Mouse (Mus musculus) limb, embryonic 14.5 days (tissue): ENCODE results near the gene Dpp4. TPM values are rescaled to one million over a fixed set of nuclear protein-coding genes. Genes with fewer than 3 reads are reported as not detected.

ENCODE experiments used
- ATAC-seq: fragments of 200-750 bp; cut with Nextera tagmentation; 2 replicates; pipeline ENCODE4 v1.8.0; 2017; ENCODE audit warnings: low read depth, moderate number of reproducible peaks, moderate TSS enrichment; ENCODE audit not compliant: low FRiP score
- DNase-seq: peaks from one replicate; pipeline ENCODE4 v3.0.0-alpha.2; 2015; ENCODE audit warnings: low spot score
- H3K27ac ChIP-seq: fragments of 300-500 bp; sonication (generic); replicated peaks from 2 replicates; pipeline ENCODE4 v1.5.1; 2014; ENCODE audit warnings: low read depth, mild to moderate bottlenecking, low read length, moderate library complexity, mixed read lengths
- H3K27me3 ChIP-seq: fragments of 300-500 bp; sonication (generic); 2 replicates; pipeline ENCODE4 v1.6.1; 2014; ENCODE audit warnings: low read length, mixed read lengths; ENCODE audit not compliant: control insufficient read depth, insufficient read depth
- H3K36me3 ChIP-seq: fragments of 300-500 bp; sonication (generic); 2 replicates; pipeline ENCODE4 v1.6.1; 2014; ENCODE audit warnings: mild to moderate bottlenecking, low read length, moderate library complexity, mixed read lengths; ENCODE audit not compliant: control insufficient read depth, insufficient read depth
- H3K4me1 ChIP-seq: fragments of 300-500 bp; sonication (generic); 2 replicates; pipeline ENCODE4 v1.6.1; 2014; ENCODE audit warnings: antibody characterized with exemption, low read length, mixed read lengths; ENCODE audit not compliant: control insufficient read depth, insufficient read depth
- H3K4me2 ChIP-seq: fragments of 300-500 bp; sonication (generic); replicated peaks from 2 replicates; pipeline ENCODE4 v1.6.1; 2014; ENCODE audit warnings: low read depth, mild to moderate bottlenecking, low read length, moderate library complexity; ENCODE audit not compliant: severe bottlenecking
- H3K4me3 ChIP-seq: fragments of 300-500 bp; sonication (generic); replicated peaks from 2 replicates; pipeline ENCODE4 v1.5.1; 2014; ENCODE audit warnings: low read length
- H3K9ac ChIP-seq: fragments of 300-500 bp; sonication (generic); 2 replicates; pipeline ENCODE4 v1.6.1; 2014; ENCODE audit warnings: mild to moderate bottlenecking, low read depth, low read length, moderate library complexity; ENCODE audit not compliant: severe bottlenecking
- H3K9me3 ChIP-seq: fragments of 300-500 bp; sonication (generic); 2 replicates; pipeline ENCODE4 v1.6.1; 2016; ENCODE audit warnings: low read length; ENCODE audit not compliant: control insufficient read depth
- POLR2A ChIP-seq: fragments of 200-500 bp; IDR thresholded peaks from 2 replicates; pipeline ENCODE4 v1.8.0; 2012; ENCODE audit warnings: inconsistent platforms, mild to moderate bottlenecking, moderate library complexity, borderline replicate concordance; ENCODE audit not compliant: insufficient read depth, insufficient read length; ENCODE audit errors: extremely low read depth
- WGBS: fragments of 180-500 bp; shearing (Covaris S2); extraction: QIAGEN DNeasy Blood & Tissue Kit; methylation state at CpG from one replicate; pipeline ENCODE4 v1.1.7; 2014; 5-methylcytosine and 5-hydroxymethylcytosine counted together
- polyA plus RNA-seq, 2 experiments: library from polyadenylated mRNA; depleted of rRNA in 1 of 2; stranded (reverse) in 1 of 2; unstranded in 1 of 2; fragments of >200 nt; fragmentation: Nextera tagmentation in 1 of 2; extraction: Ambion mirVana in 1 of 2; gene quantifications; 2 replicates each; pipeline versions ENCODE4 v1.2.1 to v1.2.3; 2012 to 2014

Dpp4 gene
- polyA plus RNA-seq, 2 experiments = 3.8 to 7.0 TPM

GRCm38 (mm10) chr2:62390961-62391461 is 21.0 kb downstream of the Dpp4 start:
- Histone ChIP-seq H3K27me3 (no peaks in the 10 kb centered on the region), H3K9me3 (no peaks in the 10 kb centered on the region), H3K27ac (no peak overlapping the region), H3K4me3 (no peak overlapping the region), H3K4me2 (no peak overlapping the region), H3K4me1 (no peaks in the 10 kb centered on the region), H3K36me3 (no peaks in the 10 kb centered on the region), H3K9ac (no peak overlapping the region)
- DNase-seq (no peak), ATAC-seq (no peak)
- no peak for TF ChIP-seq POLR2A
- 86% methylated on average over 12 of the region's 12 CpGs for WGBS

GRCm38 (mm10) chr2:62390305-62390704 is 21.7 kb downstream of the Dpp4 start:
- H3K27me3 ChIP-seq = no peaks in the 10 kb centered on the region
- no peaks in the 10 kb centered on the region for H3K4me1 ChIP-seq
- H3K27ac ChIP-seq = no peak overlapping the region
- ATAC-seq (no peak), DNase-seq (no peak)
- WGBS = 71% methylated on average over 3 of the region's 3 CpGs
- TF ChIP-seq POLR2A = no peak
- no peak overlapping the region for H3K4me2 ChIP-seq
- H3K9ac ChIP-seq = no peak overlapping the region
- H3K9me3 ChIP-seq = no peaks in the 10 kb centered on the region
- H3K36me3 ChIP-seq = no peaks in the 10 kb centered on the region
- no peak overlapping the region for H3K4me3 ChIP-seq

- Histone ChIP-seq H3K27ac (no peak overlapping the region), H3K4me1 (no peaks in the 10 kb centered on the region), H3K36me3 (no peaks in the 10 kb centered on the region), H3K9me3 (no peaks in the 10 kb centered on the region), H3K27me3 (no peaks in the 10 kb centered on the region), H3K4me2 (no peak overlapping the region), H3K9ac (no peak overlapping the region), H3K4me3 (no peak overlapping the region)
- ATAC-seq (no peak), DNase-seq (no peak)
- no peak for TF ChIP-seq POLR2A
- 86% methylated on average over 4 of the region's 4 CpGs for WGBS
These were observed 23.2 kb downstream of the Dpp4 start for GRCm38 (mm10) chr2:62388841-62389240.

GRCm38 (mm10) chr2:62383196-62383595 is 28.8 kb downstream of the Dpp4 start:
- no peaks in the 10 kb centered on the region for H3K27me3 ChIP-seq
- H3K4me3 ChIP-seq = no peak overlapping the region
- TF ChIP-seq POLR2A = no peak
- no peaks in the 10 kb centered on the region for H3K9me3 ChIP-seq
- no peak for DNase-seq
- H3K36me3 ChIP-seq = no peaks in the 10 kb centered on the region
- no peak for ATAC-seq
- no peak overlapping the region for H3K9ac ChIP-seq
- H3K4me2 ChIP-seq = no peak overlapping the region
- WGBS = 82% methylated on average over 4 of the region's 4 CpGs
- no peak overlapping the region for H3K27ac ChIP-seq
- no peaks in the 10 kb centered on the region for H3K4me1 ChIP-seq

- Histone ChIP-seq H3K9ac (no peak overlapping the region), H3K36me3 (no peaks in the 10 kb centered on the region), H3K27me3 (no peaks in the 10 kb centered on the region), H3K4me3 (no peak overlapping the region), H3K4me2 (no peak overlapping the region), H3K27ac (no peak overlapping the region), H3K9me3 (no peaks in the 10 kb centered on the region), H3K4me1 (no peaks in the 10 kb centered on the region)
- WGBS = 78% methylated on average over 5 of the region's 5 CpGs
- ATAC-seq (no peak), DNase-seq (no peak)
- TF ChIP-seq POLR2A = no peak
These were observed 29.6 kb downstream of the Dpp4 start for GRCm38 (mm10) chr2:62382440-62382839.

- Histone ChIP-seq H3K27ac (no peak overlapping the region), H3K36me3 (no peaks in the 10 kb centered on the region), H3K9me3 (no peaks in the 10 kb centered on the region), H3K27me3 (no peaks in the 10 kb centered on the region), H3K4me2 (no peak overlapping the region), H3K4me1 (no peaks in the 10 kb centered on the region), H3K4me3 (no peak overlapping the region), H3K9ac (no peak overlapping the region)
- DNase-seq (no peak), ATAC-seq (no peak)
- no peak for TF ChIP-seq POLR2A
- 57% methylated on average over 6 of the region's 6 CpGs for WGBS
These were observed 30.3 kb downstream of the Dpp4 start for GRCm38 (mm10) chr2:62381756-62382155.
